Mouse (Mus musculus) lung, postnatal 0 days (tissue): ENCODE measurements around the gene Fuz.

Experiments used
- CTCF ChIP-seq: IDR thresholded peaks from 2 replicates; pipeline ENCODE4 v1.5.1; 2016; ENCODE audit warnings: antibody characterized with exemption, mild to moderate bottlenecking
- EP300 ChIP-seq: IDR thresholded peaks from 2 replicates; pipeline ENCODE4 v1.6.1; 2016; ENCODE audit warnings: antibody characterized with exemption, mild to moderate bottlenecking, control low read depth

DNA sequence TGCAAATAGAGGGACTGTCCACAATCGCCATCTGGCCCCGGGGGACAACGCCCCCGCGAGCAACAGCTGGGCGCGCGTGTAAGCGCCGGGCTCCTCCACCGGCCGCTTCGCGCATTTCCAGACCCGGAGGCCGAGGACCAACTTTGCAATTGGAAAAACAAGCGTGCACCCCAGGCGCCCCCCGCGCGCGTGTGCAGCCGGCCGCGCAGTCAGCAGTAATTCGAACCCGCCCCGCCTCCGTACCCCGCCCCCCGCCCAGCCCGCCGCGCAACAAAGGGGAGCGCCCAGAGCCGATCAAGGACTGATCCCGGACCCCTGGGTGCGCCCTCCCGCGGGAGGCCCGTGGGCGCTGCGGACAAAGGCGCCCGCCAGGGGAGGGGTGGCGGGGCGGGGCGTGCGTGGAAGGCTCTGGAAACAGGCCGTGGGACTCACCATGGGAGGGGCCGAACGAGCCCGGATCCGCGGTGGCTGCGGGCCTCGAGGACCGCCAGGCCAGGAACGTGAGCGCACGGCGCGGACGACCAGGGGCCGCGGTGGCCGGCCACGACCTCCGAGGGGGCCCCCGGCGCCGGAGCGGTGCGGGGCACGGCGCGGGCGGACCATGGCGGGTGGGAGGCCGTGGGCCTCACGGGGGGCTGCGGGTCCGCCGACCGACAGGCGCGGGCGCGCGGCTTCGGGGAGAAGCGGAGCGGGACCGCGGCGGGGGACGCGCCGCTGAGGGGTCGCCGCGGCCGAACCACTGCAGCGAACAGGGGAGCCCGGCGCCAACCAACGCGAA lies 26.8 kb upstream of the Fuz start:
- TF ChIP-seq CTCF, result peak; percentile 39
- TF ChIP-seq EP300, result no peak
